Mouse (Mus musculus): Measurements from ENCODE around the gene Lsg1. TPM values are rescaled to one million over a fixed set of nuclear protein-coding genes. Genes with fewer than 3 reads are reported as not detected.

The Lsg1 gene
- polyA plus RNA-seq, 1 experiment from 2014 or later, result 23.1 TPM

DNA sequence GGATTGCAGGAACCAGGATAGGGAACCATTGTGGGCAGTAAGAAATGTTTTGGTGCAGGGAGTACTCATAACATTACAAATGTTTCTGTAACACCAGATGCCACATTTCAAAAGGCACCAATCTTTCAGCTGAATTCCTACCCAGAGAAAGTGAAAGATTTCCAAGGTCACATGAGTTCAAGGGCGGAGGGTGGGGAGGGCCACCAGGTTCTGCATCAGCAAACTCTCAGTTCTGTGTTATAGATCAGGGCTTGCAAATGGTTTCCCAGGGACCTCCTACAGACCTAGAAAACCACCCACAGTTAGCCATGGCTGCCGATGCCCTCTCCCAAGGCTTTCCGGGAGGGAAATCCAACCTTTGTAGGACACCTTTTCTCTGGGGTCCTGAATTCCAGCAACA, 20.5 kb upstream of the Lsg1 start:
- TF ChIP-seq CTCF (IDR thresholded peaks at IDR 0.05; ENCODE audit: low read depth), result no peak
- Histone ChIP-seq H3K27ac (ENCODE audit: low read depth, low read length) (no peak overlapping the region), H3K4me2 (replicated peaks; ENCODE audit: low read depth) (no peak overlapping the region), H3K4me1 (replicated peaks; ENCODE audit: control insufficient read depth, insufficient read depth, low read length) (no peaks in the 10 kb centered on the region), H3K9me3 (ENCODE audit: control insufficient read depth) (no peaks in the 10 kb centered on the region), H3K4me3 (ENCODE audit: low read depth, low read length) (no peak overlapping the region), H3K9ac (ENCODE audit: low read depth, low read length) (no peak overlapping the region), H3K36me3 (ENCODE audit: control insufficient read depth, insufficient read depth) (no peaks in the 10 kb centered on the region), H3K27me3 (replicated peaks; ENCODE audit: control insufficient read depth, insufficient read depth, low read length) (no peaks in the 10 kb centered on the region)
- 80% methylated on average over 3 of the region's 3 CpGs for WGBS
- ATAC-seq, result no peak

DNA sequence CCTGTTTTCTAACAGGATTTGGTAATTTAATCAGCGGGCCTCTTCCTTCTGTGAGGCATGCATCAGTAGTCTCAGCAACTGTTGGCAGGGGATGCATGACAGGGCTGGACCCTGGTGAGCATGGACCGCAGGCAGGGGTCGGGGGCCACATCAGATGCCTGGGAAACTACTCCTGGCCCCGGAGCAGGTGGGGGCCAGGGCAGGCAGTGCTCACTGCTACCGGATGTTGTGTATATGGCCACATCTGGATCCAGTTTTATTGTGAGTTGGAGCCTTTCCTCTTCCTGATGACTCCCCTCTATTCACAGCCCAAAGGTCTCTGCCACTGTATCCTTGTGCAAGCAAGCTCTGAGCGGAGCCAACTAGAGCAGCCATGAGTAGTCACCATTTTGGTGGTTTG, 18.1 kb upstream of the Lsg1 start:
- Histone ChIP-seq H3K9ac (ENCODE audit: low read depth, low read length) (no peak overlapping the region), H3K27me3 (replicated peaks; ENCODE audit: control insufficient read depth, insufficient read depth, low read length) (peaks cover 15% of the 10 kb centered on the region), H3K9me3 (ENCODE audit: control insufficient read depth) (no peaks in the 10 kb centered on the region), H3K36me3 (ENCODE audit: control insufficient read depth, insufficient read depth) (no peaks in the 10 kb centered on the region), H3K4me1 (replicated peaks; ENCODE audit: control insufficient read depth, insufficient read depth, low read length) (no peaks in the 10 kb centered on the region), H3K27ac (ENCODE audit: low read depth, low read length) (no peak overlapping the region), H3K4me2 (replicated peaks; ENCODE audit: low read depth) (no peak overlapping the region), H3K4me3 (ENCODE audit: low read depth, low read length) (no peak overlapping the region)
- ATAC-seq, result no peak
- 73% methylated on average over 6 of the region's 6 CpGs for WGBS
- no peak for TF ChIP-seq CTCF (IDR thresholded peaks at IDR 0.05; ENCODE audit: low read depth)

DNA sequence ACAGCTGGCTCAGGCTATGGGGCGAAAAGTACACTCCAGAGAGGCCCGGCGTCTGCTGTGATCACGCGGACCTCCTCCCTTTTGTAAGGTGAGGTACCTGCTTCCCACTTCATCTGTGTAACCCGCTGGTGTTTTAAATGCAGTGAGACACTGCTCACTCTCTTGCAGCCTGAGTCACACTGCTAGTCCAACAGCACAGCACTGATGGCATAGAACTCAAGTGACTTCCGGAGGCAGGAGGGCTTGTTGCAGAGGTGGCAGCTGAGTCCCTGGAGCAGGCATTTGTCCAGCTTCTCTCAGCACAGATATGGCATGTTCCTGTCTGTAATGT, 17.4 kb upstream of the Lsg1 start:
- H3K4me3 ChIP-seq (ENCODE audit: low read depth, low read length), result no peak overlapping the region
- H3K4me1 ChIP-seq (replicated peaks; ENCODE audit: control insufficient read depth, insufficient read depth, low read length), result no peaks in the 10 kb centered on the region
- H3K9ac ChIP-seq (ENCODE audit: low read depth, low read length), result no peak overlapping the region
- no peak for ATAC-seq
- H3K36me3 ChIP-seq (ENCODE audit: control insufficient read depth, insufficient read depth), result no peaks in the 10 kb centered on the region
- TF ChIP-seq CTCF (IDR thresholded peaks at IDR 0.05; ENCODE audit: low read depth), result no peak
- WGBS, result 75% methylated on average over 7 of the region's 7 CpGs
- H3K27me3 ChIP-seq (replicated peaks; ENCODE audit: control insufficient read depth, insufficient read depth, low read length), result peaks cover 19% of the 10 kb centered on the region
- H3K9me3 ChIP-seq (ENCODE audit: control insufficient read depth), result no peaks in the 10 kb centered on the region
- H3K4me2 ChIP-seq (replicated peaks; ENCODE audit: low read depth), result no peak overlapping the region
- H3K27ac ChIP-seq (ENCODE audit: low read depth, low read length), result no peak overlapping the region

DNA sequence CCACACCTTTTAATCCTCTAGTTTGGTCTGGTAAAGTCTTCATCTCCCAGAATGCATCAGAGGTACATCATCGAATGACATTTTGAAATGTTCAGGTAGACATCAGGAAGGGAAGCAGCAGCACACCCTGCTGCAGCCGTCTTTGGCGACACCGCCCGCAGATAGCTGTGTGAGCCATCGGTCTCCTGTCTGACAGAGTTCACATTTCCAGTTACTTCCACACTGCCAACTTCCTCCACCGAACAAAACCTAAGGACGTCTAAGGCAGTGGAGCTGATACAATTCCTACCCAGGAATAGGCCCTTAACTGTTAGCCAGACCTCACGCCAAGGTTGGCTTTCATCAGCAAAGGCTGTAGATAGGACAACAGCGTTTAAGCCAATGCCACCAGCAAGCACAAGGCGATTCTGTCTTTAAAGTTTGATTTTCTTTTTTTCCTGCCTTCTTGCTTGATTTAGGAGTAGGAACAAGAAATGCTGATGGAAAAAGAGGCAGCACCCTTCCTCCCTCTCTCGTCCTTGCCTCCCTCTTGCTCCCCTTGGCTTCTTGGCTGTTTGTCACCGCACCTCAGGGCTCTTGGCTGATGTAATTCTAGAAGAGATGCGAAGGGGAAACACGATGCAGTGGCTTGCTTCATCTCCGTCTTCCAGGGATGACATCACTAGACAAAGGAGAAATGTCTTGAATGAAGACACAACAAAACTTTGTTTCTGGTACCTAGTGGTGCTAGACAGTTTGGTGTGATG, 16.8 kb upstream of the Lsg1 start:
- H3K9me3 ChIP-seq (ENCODE audit: control insufficient read depth), result no peaks in the 10 kb centered on the region
- 75% methylated on average over 16 of the region's 16 CpGs for WGBS
- no peak overlapping the region for H3K27ac ChIP-seq (ENCODE audit: low read depth, low read length)
- no peak for TF ChIP-seq CTCF (IDR thresholded peaks at IDR 0.05; ENCODE audit: low read depth)
- ATAC-seq, result no peak
- H3K4me2 ChIP-seq (replicated peaks; ENCODE audit: low read depth), result no peak overlapping the region
- no peak overlapping the region for H3K9ac ChIP-seq (ENCODE audit: low read depth, low read length)
- no peak overlapping the region for H3K4me3 ChIP-seq (ENCODE audit: low read depth, low read length)
- H3K4me1 ChIP-seq (replicated peaks; ENCODE audit: control insufficient read depth, insufficient read depth, low read length), result no peaks in the 10 kb centered on the region
- H3K27me3 ChIP-seq (replicated peaks; ENCODE audit: control insufficient read depth, insufficient read depth, low read length), result peaks cover 19% of the 10 kb centered on the region
- H3K36me3 ChIP-seq (ENCODE audit: control insufficient read depth, insufficient read depth), result no peaks in the 10 kb centered on the region

DNA sequence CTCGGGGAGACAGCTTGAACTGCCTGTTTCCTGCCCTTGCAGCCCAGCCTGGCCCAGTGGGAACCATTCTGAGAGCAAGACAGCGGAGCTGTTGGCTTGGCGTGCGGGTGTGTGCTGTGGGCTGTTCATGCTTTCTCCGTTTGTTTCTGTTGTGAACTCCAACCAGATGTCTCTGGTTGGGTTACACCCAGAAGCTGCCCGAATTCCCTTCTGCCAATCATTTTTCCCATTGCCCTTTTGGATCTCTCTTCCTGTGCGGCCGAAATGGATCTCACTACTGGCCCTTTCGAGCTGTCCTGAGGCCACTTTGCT, 16.1 kb upstream of the Lsg1 start:
- no peaks in the 10 kb centered on the region for H3K9me3 ChIP-seq (ENCODE audit: control insufficient read depth)
- no peak for ATAC-seq
- no peaks in the 10 kb centered on the region for H3K36me3 ChIP-seq (ENCODE audit: control insufficient read depth, insufficient read depth)
- no peaks in the 10 kb centered on the region for H3K4me1 ChIP-seq (replicated peaks; ENCODE audit: control insufficient read depth, insufficient read depth, low read length)
- H3K27ac ChIP-seq (ENCODE audit: low read depth, low read length), result no peak overlapping the region
- no peak overlapping the region for H3K4me3 ChIP-seq (ENCODE audit: low read depth, low read length)
- H3K9ac ChIP-seq (ENCODE audit: low read depth, low read length), result no peak overlapping the region
- WGBS, result 74% methylated on average over 9 of the region's 9 CpGs
- TF ChIP-seq CTCF (IDR thresholded peaks at IDR 0.05; ENCODE audit: low read depth), result no peak
- no peak overlapping the region for H3K4me2 ChIP-seq (replicated peaks; ENCODE audit: low read depth)
- H3K27me3 ChIP-seq (replicated peaks; ENCODE audit: control insufficient read depth, insufficient read depth, low read length), result peaks cover 19% of the 10 kb centered on the region

DNA sequence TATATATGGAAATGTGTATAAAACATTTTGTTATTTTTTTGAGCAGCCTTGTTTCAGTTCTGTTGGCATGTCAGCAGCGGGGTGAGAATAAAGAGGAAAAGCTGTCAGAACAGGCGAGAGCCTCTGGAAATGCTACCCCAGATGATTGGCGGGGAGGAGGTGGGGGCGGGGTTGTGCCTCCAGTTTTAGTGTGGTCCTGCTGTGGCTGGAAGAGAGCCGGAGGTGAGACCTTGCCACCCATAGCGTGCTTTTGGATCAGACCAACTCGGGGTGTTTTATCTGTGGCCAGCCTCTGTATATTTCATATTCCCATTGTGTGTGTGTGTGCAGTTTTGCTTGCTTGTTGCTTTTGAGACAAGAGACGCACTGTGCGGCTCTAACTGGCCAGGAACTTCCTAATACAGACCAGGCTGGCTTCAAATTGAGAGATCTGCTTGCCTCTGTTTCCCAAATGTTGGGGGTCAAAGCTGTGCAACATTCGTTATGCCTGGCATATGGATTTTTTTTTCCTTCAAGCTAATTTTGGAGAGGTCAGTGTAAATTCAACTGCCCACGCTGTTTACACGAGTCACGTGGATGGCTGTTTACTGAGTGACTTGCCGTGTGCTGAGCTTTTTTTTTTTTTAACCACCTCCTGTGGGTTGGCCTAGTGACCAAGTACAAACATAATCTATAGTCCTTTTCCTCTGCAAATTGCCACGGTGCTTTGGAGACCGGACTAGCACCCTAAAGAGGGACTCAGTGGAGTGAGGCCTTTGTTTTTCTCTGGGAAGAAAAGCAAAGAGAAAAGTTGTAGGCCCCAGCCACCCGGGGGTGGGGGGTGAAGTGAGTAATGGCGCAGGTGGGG, 15.5 kb upstream of the Lsg1 start:
- no peak overlapping the region for H3K9ac ChIP-seq (ENCODE audit: low read depth, low read length)
- no peak overlapping the region for H3K27ac ChIP-seq (ENCODE audit: low read depth, low read length)
- no peaks in the 10 kb centered on the region for H3K9me3 ChIP-seq (ENCODE audit: control insufficient read depth)
- H3K4me1 ChIP-seq (replicated peaks; ENCODE audit: control insufficient read depth, insufficient read depth, low read length), result no peaks in the 10 kb centered on the region
- peak overlapping the region; percentile 93; the same call in 1 of the 2 replicates for H3K4me2 ChIP-seq (replicated peaks; ENCODE audit: low read depth)
- WGBS, result 55% methylated on average over 18 of the region's 18 CpGs
- peaks cover 19% of the 10 kb centered on the region for H3K27me3 ChIP-seq (replicated peaks; ENCODE audit: control insufficient read depth, insufficient read depth, low read length)
- ATAC-seq, result no peak
- TF ChIP-seq CTCF (IDR thresholded peaks at IDR 0.05; ENCODE audit: low read depth), result no peak
- H3K36me3 ChIP-seq (ENCODE audit: control insufficient read depth, insufficient read depth), result no peaks in the 10 kb centered on the region
- H3K4me3 ChIP-seq (ENCODE audit: low read depth, low read length), result no peak overlapping the region

Measured in intestine, postnatal 0 days (tissue).